Mouse (Mus musculus): ENCODE data around the gene Slit3.

DNA sequence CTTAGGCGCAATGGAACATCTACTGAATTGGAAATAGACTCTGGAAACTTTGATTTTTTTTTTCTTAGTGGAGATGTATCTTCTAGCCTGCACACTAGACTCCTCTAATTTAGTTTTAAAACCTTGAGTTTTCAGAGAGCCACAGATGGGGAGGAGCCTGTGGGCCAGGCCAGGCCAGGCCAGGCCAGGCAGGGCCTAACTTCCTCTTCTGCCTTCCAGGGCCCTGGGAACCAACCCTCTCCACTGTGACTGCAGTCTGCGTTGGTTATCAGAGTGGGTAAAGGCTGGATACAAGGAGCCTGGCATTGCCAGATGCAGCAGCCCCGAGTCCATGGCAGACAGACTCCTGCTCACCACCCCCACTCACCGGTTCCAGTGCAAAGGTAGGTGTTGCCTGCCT lies 539.9 kb downstream of the Slit3 start:
- TF ChIP-seq TAL1 (IDR thresholded peaks at IDR 0.05; ENCODE audit: low read length) (no peak), GATA1 (IDR thresholded peaks at IDR 0.05; ENCODE audit: low read length) (no peak)
